Mouse (Mus musculus): ENCODE data around the gene Spdye4a.

The Spdye4a gene

GRCm38 (mm10) chr5:143226790-143227189 lies at the start of gene Spdye4a:
Gene Spdye4a (minus strand): TSS chr5:143226890.
- no peak for DNase-seq

DNA sequence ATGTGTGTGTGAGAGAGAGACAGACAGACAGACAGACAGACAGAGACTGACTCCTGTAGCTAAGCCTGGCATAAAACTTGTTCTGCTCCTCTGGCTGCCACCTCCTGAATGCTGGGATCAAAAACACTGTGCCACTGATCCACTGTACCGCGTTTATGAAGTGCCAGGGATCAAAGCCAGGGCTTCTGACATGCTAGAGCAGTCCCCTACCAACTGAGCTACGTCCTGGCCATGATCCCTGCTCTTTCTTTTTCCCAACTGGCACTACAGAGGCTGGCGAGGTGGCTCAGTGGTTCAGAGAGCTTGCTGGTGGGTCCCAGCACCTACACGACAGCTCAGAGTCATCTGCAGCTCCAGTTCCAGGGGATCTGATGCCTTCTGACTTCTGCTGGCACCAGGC lies 49.1 kb upstream of the Spdye4a start:
- no peak for DNase-seq

GRCm38 (mm10) chr5:143272540-143273330 lies 46.0 kb upstream of the Spdye4a start:
- DNase-seq = no peak

DNA sequence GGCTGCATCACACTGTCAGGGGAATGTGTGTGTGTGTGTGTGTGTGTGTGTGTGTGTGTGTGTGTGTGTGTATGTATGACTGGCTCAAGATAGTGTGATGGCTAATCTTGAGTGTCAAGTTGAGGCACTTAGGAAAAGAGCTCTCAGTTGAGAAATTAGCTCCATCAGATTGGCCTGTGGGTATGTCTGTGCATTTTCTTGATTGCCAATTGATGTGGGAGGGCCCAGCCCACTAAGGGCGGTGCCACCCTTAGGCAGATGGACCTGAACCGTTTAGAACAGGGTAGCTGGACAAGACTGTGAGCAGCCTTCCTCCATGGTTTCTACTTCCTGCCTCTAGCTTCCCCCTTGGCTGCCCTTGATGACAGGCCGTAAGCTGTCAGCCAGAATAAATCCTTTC lies 45.4 kb upstream of the Spdye4a start:
- no peak for DNase-seq

DNA sequence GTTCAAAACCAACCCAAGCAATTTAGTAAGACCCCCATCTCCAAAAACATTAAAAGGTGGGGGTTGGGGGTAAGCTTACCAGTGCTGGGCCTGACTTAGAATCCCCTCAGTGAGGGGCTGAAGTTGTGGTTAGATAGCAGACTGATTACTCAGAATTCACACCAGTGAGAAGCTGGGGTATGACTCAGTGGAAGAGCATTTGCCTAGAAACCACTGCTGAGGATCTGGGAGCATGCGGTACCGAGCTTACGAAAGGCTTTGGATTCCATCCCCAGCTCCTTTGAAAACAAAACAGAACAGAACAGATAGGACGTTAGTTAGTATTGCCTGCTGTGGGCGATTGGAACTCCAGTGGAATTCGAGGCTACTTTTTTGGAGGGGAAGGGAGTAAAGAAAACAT lies 45.0 kb upstream of the Spdye4a start:
- no peak for DNase-seq

DNA sequence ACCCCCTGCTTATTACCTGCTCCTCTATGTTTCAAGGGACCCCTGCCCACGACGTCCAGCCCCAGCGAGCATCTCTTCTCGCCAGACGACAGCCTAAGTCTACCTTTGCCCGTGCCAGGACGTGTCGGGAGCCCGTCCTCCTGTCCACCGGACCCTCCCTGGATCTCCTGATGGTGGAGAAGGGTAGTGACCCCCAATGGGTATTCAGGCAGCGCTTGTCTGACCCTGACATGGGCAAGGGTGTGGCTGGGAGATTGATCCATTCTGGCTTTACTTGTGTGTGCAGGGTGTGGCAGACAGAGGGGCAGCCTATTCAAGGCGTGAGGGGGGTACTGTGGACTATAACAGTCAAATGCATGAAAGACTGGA lies 43.4 kb upstream of the Spdye4a start:
- DNase-seq = no peak

DNA sequence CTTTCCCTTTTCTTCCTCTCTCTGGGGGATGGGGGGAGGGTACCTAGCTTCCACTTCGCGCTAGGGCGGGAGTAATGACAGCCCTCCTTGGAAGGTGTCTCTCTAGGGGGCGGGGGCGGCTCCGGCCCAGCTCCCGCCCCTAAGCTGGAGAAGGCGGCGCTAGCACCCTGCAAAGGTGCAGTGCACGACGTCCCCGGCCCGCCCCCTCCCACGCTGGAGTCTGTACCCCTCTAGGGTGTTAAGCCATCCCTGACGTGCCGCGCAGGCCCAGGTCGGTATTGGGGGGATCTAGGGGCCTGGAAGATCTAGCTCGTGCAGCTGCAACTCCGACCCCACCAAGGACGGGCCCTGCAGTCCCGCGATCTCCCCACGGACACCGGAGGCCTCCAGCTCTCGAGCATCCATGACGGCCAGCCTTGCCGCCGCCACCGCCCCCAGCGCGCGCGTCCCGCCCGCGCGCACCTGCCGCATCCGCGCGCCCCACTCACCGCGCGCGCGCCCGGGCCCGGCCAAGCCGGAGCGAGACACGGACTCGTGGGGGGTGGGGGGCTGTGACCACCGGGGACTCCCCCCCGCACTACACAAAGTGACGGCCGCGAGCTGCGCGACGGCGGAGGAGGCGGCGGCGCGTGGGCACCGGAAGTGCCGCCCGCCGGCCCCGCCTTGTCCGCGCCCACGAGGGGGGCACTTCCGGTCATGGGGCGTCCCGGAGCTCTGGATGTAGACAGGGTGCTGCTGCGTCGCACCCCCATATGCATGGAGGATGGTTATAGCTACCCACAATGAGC lies 42.9 kb upstream of the Spdye4a start, which contains the start of gene Zfp316:
TSS of gene Zfp316 (minus strand) at position 660 of the 788 bp plus-strand sequence.
- peak; percentile 63 to 67 for DNase-seq

DNA sequence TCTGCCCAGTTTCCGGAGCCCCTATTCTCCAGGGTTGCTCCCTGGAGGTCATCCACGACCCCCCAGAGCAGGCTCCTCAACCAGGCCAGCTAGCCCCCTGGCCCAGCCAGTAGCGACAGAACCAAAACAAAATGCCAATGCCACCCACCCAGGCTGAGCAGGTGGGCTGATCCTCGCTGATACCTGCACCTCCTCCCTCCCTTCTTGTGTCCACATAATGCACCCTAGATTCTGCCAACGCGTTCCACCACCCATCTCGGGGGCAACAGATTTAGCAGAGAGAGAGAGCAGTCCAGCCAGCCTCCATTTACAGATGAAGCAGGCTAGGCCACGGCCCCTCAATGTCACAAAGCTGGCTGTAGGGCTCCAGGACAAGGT lies 42.3 kb upstream of the Spdye4a start:
- no peak for DNase-seq

DNA sequence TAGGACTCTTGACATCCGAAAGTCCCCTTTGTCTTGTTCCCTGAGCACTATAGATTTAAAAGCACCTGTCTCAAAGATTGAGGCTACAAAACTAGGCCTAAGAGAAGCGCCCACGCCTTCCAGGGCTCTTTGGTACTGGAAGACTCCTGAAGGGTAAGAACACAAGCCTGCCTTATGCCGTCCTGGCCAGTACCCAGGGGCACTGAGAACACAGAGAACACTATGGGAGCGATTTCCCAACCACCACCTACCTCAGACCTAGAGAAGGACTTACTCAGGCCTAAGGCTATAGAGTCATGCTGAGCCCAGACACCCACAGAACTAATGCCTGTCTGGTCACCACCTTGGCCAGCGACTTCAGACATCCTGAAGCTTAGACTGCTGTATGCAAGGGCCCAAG lies 40.1 kb upstream of the Spdye4a start:
- DNase-seq = no peak

GRCm38 (mm10) chr5:143265409-143265808 lies 38.7 kb upstream of the Spdye4a start:
- no peak for DNase-seq

GRCm38 (mm10) chr5:143264689-143265088 lies 38.0 kb upstream of the Spdye4a start:
- no peak for DNase-seq

DNA sequence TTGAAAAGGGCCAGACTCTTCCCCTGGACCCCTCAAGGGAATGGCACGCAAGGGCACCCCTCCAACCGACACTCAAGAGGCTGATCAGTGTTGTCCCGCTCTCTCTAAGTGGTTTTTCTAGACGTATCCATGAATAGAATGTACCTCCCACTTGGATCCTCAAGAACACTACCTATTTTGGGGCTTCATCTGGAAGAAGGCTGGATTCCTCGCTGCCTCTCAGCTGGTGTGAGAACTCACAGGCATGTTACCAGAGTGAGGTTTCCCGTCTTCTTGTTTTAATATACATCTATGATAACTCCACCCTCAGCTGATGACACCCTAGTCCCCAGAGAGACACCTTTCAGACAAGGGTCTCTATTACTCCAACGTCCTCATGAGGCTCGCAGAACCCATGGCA lies 34.9 kb upstream of the Spdye4a start:
- no peak for DNase-seq

DNA sequence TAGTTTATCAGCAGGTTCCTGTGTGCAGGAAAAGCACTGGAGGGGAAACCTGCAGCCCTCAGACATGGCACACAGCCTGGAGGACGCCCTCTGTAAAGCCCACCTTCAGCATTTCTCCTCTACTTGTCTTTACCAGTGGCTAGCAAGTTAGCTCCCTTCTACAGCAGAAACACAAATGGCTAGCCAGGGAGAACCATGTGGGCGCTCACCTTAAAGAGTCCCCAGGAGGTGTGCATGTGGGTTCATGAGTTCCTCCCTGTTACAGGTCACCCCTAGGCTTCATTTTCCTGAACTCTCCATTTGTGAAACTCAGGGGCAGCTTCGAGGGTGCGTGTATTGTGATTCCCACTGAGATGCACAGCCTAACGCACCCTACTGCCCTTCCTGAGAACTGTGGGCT lies 29.1 kb upstream of the Spdye4a start:
- no peak for DNase-seq

DNA sequence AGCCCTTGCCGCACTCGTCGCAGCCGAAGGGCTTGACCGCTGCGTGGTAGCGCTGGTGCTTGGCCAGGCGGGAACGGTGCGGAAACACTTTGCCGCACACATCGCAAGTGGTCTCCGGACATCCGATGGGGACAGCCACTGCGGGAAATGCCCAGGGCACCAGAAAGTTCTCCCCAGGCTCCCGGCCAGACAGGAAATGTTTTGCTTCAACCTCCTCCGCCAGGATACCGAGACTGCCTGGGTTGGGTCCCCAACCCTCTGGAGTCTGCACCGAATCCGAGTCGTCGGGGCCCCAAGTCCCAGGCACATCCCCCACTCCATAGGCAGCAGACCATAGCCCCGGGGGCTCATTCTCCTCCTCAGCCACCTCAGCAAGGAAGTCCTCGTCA lies 28.4 kb upstream of the Spdye4a start:
- DNase-seq = no peak

DNA sequence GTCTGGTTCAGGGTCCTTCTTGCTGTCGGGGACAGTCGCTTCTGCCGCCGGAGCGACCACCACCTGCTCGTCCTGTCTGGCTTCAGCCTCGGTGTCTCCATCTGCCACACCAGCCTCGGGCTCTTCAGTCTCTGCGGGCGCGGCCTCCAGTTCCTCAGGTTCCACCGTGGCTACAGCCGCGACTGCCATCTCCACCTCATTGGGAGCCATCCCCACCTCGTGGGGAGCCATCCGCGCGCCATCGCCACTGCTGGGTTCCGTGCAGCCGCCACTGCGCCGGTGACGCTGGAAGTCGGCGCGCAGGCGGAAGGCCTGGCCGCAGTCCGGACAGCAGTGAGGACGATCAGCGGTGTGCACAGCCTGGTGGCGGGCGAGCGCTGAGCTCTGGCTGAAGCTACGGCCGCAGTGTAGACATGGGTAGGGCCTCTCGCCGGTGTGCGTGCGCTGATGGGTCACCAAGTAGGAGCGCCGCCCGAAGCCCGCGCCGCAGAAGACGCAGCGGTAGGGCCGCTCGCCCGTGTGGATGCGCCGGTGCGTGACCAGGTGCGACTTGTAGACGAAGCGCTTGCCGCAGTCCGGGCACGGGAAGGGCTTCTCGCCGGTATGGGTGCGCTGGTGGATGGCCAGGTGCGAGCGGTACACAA lies 27.9 kb upstream of the Spdye4a start:
- peak in 1 of 2 experiments; percentile 7 for DNase-seq

- DNase-seq = peak in 1 of 2 experiments; percentile 7
Observed at GRCm38 (mm10) chr5:143253881-143254486, 27.3 kb upstream of the Spdye4a start.

DNA sequence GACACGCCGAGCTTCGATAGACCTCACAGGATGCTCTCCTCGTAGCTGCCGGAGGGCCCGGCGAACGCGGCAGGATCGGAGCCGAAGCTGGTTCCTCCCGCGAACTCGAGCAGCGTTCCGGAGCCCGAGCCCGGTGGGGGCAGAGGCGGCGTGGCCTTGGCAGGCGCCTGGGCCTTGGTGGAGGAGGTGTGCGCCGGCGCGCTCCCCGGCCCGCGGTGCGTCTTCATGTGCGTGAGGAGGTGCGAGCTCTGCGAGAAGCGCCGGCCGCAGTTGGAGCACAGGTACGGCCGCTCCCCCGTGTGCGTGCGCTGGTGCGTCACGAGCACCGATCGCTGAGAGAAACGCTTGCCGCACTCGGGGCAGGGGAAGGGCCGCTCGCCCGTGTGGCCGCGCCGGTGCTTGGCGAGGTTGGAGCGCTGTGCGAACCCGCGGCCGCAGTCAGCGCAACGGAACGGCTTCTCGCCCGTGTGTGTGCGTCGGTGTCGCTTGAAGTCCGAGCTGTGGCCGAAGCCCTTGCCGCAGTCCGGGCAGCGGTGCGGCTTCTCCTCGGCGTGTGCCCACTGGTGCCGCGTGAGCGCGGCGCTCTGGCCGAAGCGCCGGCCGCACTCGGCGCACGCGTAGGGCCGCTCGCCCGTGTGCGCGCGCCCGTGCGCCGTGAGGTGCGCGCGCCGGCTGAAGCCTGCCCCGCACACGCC lies 26.6 kb upstream of the Spdye4a start:
- DNase-seq = peak in 1 of 2 experiments; percentile 6

GRCm38 (mm10) chr5:143252791-143253185 lies 26.1 kb upstream of the Spdye4a start:
- no peak for DNase-seq

GRCm38 (mm10) chr5:143252039-143252438 lies 25.3 kb upstream of the Spdye4a start:
- no peak for DNase-seq

- no peak for DNase-seq
Observed at GRCm38 (mm10) chr5:143244926-143245325, 18.2 kb upstream of the Spdye4a start.

DNA sequence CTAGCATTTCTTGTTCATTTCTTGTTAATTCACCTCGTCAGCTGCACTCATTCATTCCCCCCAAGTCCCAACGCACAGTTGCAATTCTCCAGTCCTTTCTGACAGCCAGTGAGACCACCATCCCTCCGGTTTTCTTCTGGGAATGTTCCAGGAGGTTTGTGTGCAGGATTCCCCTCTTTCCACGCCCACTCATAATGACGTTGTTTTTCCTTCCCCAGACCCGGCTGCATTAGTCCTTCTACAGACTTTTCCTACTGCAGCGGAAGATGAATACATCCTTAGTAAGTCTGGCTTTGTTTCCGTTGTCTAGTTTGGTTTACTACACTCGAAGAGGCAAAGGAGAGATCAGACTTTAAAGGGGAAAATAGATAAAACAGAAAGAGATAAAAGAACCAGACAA lies 9.3 kb upstream of the Spdye4a start:
- DNase-seq = no peak

GRCm38 (mm10) chr5:143235028-143235693 lies 8.5 kb upstream of the Spdye4a start, which contains the start of gene Zfp12:
Gene Zfp12 (plus strand): TSS chr5:143235163.
- peak; percentile 78 to 80 for DNase-seq
